Mouse (Mus musculus): ENCODE data around the gene Cacna1e.

Cacna1e gene

GRCm38 (mm10) chr1:154498821-154499220 is 385.5 kb downstream of the Cacna1e start:
- no peak for DNase-seq

- DNase-seq, result no peak
Measured at GRCm38 (mm10) chr1:154491071-154491470, 393.2 kb downstream of the Cacna1e start.

GRCm38 (mm10) chr1:154476671-154477070 is 407.6 kb downstream of the Cacna1e start:
- no peak for DNase-seq

GRCm38 (mm10) chr1:154475706-154476105 is 408.6 kb downstream of the Cacna1e start:
- no peak for DNase-seq

GRCm38 (mm10) chr1:154474156-154474555 is 410.1 kb downstream of the Cacna1e start:
- no peak for DNase-seq

- no peak for DNase-seq
Measured at GRCm38 (mm10) chr1:154467265-154467664, 417.0 kb downstream of the Cacna1e start.

GRCm38 (mm10) chr1:154461521-154461920 is 422.8 kb downstream of the Cacna1e start:
- DNase-seq, result no peak

- no peak for DNase-seq
Measured at GRCm38 (mm10) chr1:154460067-154460466, 424.2 kb downstream of the Cacna1e start.

GRCm38 (mm10) chr1:154458601-154459000 is 425.7 kb downstream of the Cacna1e start:
- no peak for DNase-seq

- DNase-seq, result no peak
Measured at GRCm38 (mm10) chr1:154450799-154451198, 433.5 kb downstream of the Cacna1e start.

- no peak for DNase-seq
Measured at GRCm38 (mm10) chr1:154446456-154446855, 437.8 kb downstream of the Cacna1e start.

GRCm38 (mm10) chr1:154433520-154433919 is 450.8 kb downstream of the Cacna1e start:
- DNase-seq, result no peak

- no peak for DNase-seq
Measured at GRCm38 (mm10) chr1:154433112-154433511, 451.2 kb downstream of the Cacna1e start.

- no peak for DNase-seq
Measured at GRCm38 (mm10) chr1:154428276-154428675, 456.0 kb downstream of the Cacna1e start.

- no peak for DNase-seq
Measured at GRCm38 (mm10) chr1:154418278-154418677, 466.0 kb downstream of the Cacna1e start.

GRCm38 (mm10) chr1:154416384-154417155 is 467.7 kb downstream of the Cacna1e start:
- no peak for DNase-seq

- no peak for DNase-seq
Measured at GRCm38 (mm10) chr1:154415826-154416225, 468.5 kb downstream of the Cacna1e start.

GRCm38 (mm10) chr1:154413138-154413537 is 471.2 kb downstream of the Cacna1e start:
- no peak for DNase-seq

GRCm38 (mm10) chr1:154409051-154409450 is 475.2 kb downstream of the Cacna1e start:
- DNase-seq, result no peak

GRCm38 (mm10) chr1:154391979-154392378 is 492.3 kb downstream of the Cacna1e start:
- no peak for DNase-seq

Measured in kidney, adult 8-10 months (tissue).